Mouse (Mus musculus) stomach, postnatal 0 days (tissue): ENCODE data around the gene Snx22.

ENCODE experiments used
- CTCF ChIP-seq: IDR thresholded peaks from 2 replicates; pipeline ENCODE4 v1.5.1; 2016; ENCODE audit warnings: antibody characterized with exemption, low read depth, mild to moderate bottlenecking, moderate library complexity
- EP300 ChIP-seq: optimal IDR thresholded peaks from 2 replicates; pipeline ENCODE3; 2016; ENCODE audit warnings: antibody characterized with exemption

GRCm38 (mm10) chr9:66114341-66114740 is 44.8 kb upstream of the Snx22 start:
- TF ChIP-seq CTCF (no peak), EP300 (no peak)
